Mouse (Mus musculus) embryo, embryonic 10.5 days (tissue): ENCODE results near the gene Syt3.
A peak's percentile ranks its signal among the peaks of the same experiment; 100 is the strongest.

Experiments
- DNase-seq: peaks from one replicate; pipeline ENCODE4 v3.0.0-alpha.2; 2015; ENCODE audit warnings: low spot score

The Syt3 gene

DNA sequence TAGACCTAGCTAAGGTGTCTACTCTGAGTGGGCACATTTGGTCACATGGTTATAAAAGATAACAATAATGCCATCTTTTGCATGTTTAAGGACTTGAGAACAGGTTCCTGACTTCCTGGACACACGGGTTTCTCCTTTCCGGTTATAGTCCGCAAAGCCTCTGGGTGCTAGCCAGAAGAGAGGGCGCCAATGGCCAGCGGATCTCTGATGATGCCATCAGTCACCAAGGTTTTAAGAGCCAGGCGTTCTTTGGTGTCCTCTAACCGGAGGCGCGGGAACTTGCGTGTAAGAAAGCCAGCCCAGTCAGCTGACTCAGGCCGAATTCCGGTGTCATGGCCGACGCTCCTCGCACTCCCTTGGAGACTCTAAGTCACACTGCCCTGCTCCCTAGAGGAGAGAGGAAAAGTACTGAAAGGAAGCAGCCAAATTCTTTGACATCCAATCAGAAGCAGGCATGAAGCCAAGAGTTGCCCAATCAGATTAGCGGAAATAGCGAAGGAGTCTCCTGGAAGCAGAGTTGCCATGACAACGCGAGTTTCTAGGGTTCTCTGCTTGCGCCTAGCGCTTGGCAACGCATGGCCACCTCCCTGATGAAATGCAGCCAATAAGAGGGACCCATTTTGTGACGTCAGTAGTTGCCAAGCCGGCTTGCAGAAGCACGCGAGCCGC lies 21.6 kb downstream of the Syt3 start:
- DNase-seq: peak; percentile 100

DNA sequence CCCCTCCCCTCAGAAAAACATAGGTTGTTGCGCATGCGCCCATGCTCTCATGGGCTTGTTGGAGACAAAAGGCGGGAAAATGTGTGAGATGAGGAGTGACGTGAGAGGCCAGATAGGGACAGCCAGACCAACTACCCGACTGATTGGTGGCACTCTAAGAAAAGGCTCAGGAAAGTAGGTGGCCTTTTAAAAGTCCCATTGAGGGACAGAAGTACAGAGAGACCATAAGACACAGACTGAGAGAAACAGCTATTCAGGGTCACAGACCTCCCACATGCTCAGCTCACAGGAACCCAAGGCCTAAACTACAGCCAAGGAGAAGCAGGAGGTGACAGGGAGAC lies 22.1 kb downstream of the Syt3 start:
- no peak for DNase-seq

DNA sequence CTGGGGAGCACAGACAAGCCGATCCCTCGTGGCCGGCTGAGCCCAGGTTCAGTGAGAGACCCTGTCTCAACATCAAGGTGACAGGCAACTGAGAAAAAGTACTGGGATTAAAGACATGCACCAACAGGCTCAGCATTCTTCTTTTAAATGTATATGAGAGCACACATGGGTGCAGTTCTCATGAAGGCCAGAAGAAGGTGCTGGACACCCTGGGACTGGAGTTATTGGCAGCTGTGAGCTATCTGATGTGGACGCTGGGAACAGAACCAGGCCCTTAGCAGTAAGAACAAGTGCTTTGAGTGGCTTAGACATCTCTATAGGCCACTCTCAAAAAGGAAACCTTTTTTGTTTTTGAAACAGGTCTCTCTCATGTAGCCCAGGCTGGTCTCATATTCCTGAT lies 27.2 kb downstream of the Syt3 start:
- DNase-seq: no peak

GRCm38 (mm10) chr7:44413307-44413706 lies 29.4 kb downstream of the Syt3 start:
- no peak for DNase-seq

GRCm38 (mm10) chr7:44427666-44428065 lies 43.8 kb downstream of the Syt3 start:
- no peak for DNase-seq

DNA sequence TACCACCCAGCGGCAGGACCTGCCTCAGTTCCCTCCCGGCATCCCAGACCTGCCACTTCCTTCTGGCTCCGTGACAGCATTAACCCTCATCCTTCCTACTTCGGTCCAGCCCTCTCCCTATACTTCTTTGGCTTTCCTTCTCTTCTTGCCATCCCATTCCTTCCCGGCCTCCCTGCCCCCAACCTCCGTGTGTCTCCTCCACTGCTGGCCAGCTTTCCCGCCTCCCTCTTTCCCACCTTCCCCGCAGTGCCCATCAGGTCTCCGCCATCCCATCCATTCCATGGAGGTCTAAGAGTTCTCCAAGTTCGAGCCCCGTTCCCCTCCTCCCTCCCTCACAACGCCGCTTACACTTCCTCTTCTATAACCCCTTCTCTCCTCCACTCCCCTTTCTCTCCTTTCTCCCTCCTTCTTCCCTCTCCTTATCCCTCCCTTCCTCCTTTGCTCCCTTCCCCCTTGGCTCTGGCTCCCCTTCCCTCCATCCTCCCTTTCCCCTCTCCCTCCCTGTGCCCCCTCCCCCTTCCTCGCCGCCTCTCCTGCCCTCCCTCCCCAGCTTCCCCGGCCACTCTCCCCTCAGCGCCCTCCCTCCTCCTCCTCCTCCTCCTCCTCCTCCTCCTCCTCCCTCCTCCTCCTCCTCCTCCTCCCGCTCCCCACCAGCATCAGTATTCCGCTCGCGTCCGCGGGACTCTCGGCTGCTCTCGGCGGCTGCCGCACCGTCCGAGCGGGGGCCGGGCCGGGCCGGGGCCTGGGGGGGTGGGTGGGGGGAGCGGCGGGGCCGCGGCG lies 44.5 kb downstream of the Syt3 start:
- peak; percentile 77 for DNase-seq

- peak; percentile 83 for DNase-seq
Measured at GRCm38 (mm10) chr7:44428968-44429521, 45.1 kb downstream of the Syt3 start, which contains the start of gene Lrrc4b. Gene Lrrc4b, plus strand, starts transcription at chr7:44429018.

DNA sequence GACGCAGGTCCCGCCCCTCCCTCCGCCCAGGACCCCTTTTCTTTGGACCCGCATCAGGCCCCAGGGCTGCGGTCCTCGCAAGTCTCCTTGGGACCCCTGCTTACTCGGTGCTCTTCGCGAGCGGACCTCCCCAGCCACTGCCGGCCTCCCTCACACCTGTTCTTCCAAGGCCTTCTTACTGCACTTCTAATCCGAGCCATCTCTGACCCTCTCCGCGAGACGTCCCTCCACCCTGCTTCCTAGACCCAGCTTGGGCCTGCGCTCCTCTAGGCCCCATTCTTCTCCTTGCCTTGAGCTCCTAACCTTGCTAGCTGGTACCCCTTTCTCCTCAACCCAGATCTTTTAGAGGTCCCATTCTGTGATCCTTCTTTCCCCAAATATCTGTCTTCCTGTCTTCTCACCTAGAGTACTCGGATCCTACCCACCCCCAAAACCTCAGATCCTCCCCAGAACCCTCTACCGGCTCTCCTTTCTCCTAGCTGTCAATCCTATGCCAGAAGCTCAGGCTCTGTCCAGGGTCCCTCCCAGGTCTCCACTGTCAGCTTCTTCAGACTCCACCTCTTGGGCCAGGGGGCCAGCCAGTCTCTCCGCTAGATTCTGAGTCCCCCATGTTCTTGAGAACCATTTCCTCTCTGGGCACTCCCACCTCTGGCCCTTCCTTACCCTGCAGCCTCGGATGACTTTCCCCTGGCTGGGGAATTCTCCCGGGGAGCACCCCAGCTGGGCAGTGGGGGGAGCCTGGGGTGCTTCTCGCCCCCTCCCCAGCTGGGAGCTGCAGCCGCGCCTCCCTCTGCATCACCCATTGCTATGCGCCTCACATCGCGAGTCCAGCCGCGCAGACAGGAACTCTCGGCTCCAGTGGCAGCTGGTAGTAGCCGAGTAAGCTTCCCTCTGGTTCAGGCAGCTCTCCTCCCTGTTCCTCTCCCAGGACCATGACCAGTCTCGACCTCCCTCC lies 45.9 kb downstream of the Syt3 start:
- peak; percentile 45 for DNase-seq

GRCm38 (mm10) chr7:44432550-44432949 lies 48.6 kb downstream of the Syt3 start:
- no peak for DNase-seq

DNA sequence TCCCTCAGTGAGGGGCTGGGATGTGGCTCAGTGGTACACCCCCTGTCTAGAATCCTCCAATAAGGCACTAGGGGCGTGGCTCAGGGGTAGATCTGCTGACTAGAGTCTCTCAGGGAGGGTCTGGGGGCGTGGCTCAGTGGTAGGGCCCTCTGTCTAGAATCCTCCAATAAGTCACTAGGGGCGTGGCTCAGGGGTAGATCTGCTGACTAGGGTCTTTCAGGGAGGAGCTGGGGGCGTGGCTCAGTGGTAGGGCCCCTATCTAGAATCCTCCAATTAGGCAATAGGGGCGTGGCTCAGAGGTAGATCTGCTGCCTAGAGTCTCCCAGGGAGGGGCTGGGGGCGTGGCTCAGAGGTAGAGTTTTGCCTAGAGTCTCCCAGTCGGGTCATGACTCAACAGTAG lies 49.5 kb downstream of the Syt3 start:
- DNase-seq: peak; percentile 89

DNA sequence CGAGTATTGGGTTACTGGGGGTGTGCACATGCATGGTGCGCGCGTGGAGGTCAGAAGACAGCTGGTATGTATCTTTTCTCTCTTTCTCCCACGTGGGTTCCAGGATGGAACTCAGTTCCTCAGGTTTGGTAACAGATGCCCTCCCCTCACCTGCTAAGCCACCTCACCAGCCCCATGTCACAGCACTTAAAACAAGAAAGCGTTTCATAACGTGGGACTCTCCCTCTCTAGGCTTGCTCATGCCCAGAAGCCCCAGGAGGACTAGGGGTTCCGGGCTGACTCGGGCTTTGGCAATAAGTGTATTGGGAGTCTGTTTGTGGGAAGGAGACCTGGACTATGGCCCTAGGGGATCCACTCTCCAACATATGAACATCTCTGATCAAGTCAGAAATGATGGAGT lies 50.2 kb downstream of the Syt3 start:
- DNase-seq: no peak

- DNase-seq: no peak
Measured at GRCm38 (mm10) chr7:44435796-44436195, 51.9 kb downstream of the Syt3 start.

- peak; percentile 15 for DNase-seq
Measured at GRCm38 (mm10) chr7:44436267-44436666, 52.4 kb downstream of the Syt3 start.

DNA sequence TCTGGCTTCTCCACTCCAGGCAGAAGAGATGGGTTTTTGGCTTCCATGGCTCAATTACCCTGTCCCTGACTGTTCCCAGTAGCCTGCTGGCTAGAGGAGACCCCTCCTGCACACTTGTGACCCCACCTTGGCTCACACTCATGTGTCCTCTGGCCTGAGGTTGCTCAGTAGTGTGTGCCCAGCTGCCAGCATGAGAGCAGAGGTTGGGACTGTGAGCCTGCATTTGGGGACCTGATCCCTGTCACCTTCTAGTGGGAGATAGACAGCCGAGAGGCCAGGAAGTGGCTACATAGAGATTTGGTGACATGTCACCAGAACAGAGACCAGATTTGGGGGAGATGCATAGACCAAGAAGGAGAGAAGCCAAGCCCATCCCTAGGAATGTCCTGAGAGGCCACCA lies 53.3 kb downstream of the Syt3 start:
- DNase-seq: no peak

GRCm38 (mm10) chr7:44437933-44438332 lies 54.0 kb downstream of the Syt3 start:
- no peak for DNase-seq

GRCm38 (mm10) chr7:44439696-44440095 lies 55.8 kb downstream of the Syt3 start:
- no peak for DNase-seq

DNA sequence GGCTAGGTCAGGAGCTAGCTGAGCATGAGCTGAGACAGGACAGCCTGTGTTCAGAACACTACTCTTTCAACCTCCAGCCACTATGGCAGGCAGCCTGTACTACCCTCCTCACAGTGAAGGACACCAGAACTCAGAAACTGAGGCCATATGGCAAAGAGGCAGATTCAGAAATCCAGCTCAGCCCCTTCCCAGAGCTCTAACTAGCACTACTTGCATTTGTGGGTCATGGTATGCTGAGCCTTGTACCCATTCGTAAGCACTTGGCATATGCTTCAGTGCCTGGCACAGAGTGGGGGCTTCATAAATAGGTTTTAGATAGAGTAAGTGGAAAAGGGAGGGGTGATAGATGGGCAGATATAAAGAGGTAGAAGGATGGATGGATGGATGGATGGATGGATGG lies 56.6 kb downstream of the Syt3 start:
- no peak for DNase-seq

DNA sequence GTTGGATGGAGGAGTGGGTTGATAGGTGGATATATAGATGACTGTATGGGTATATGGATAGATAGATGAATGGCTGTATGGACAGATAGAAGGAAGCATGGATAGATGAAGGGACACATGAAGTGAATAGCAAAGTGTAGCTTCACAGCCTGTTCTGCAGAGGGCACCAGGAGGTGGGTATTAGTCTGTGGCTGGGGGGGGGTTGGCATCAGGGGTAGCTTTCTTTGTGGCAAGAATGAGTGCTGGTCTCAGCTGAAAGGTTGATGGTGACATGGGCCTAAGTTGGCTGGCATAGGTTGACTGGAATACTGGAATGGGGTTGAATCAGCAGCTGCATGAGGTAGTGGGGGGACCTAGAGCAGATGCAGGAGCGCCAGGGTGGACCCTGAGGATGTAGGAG lies 57.3 kb downstream of the Syt3 start:
- DNase-seq: no peak

- DNase-seq: peak; percentile 54
Measured at GRCm38 (mm10) chr7:44441648-44442109, 57.8 kb downstream of the Syt3 start.

DNA sequence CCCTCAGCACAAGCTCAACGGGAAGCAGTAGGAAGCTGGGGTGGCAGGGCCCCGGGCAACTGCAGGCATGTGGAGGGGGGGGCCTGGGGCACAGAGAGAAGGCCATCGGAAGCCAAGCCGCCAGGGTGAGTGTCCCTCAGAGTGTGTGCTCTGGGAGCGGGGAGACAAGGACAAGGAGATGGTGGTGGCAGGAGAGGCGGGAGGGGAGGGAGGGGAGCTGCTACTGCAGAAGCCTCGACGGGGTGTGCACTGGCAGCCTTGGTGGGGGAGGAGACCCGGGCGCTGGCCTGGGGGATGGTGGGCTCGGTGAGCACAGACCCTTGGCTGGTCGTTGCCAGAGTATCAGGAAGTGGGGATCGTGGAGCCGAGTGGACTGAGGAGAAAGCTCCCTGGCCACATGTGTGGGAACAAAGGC lies 58.5 kb downstream of the Syt3 start:
- peak; percentile 61 for DNase-seq

- DNase-seq: peak; percentile 53
Measured at GRCm38 (mm10) chr7:44443268-44444173, 59.6 kb downstream of the Syt3 start.
